In the genomic region with DNA sequence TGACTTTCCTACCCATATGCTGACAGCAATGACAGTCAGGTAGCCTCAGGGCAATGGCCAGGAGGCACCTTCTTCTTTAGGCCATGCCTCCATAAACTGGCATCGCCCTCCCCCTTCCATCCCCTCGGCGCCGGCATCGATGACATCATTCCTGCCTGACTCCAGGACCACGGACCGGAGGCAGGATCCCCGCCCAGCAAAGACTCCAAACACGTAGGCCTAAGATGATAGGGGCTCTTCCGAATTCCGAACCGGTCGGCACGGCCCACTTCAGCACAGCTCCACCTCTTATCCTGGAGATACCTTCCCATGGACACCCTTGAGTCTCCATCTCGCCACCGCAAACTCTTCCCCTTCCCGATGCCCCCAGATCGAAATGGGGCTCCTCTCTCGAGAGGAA, we compare ENCODE assay signal across 8 mouse cellular contexts. TPM values are rescaled to one million over a fixed set of nuclear protein-coding genes. Genes with fewer than 3 reads are reported as not detected.
DNase-seq lines count a peak whose midpoint lies in the region; ATAC-seq and TF ChIP-seq lines count a peak whose summit lies in the region.

No protein-coding gene starts in this region.

- H3K27me3 ChIP-seq in embryonic facial prominence, embryonic 14.5 days (replicated peaks; ENCODE audit: control insufficient read depth, insufficient read depth, low read length) = peaks cover 15% of the 10 kb centered on the region; the same call in 1 of the 2 replicates
- no peaks in the 10 kb centered on the region for H3K27me3 ChIP-seq in stomach, embryonic 14.5 days (ENCODE audit: control insufficient read depth, insufficient read depth, low read length)

- intact Hi-C loops in left cerebral cortex, adult 2 months (cut with DNase I) = loop anchor here (5.0 kb wide), 2 partner anchors 96 to 139 kb away; no protein-coding TSS in a partner anchor

- 11% methylated on average over 19 of the region's 19 CpGs for WGBS in embryonic facial prominence, embryonic 14.5 days
- 10% methylated on average over 19 of the region's 19 CpGs for WGBS in stomach, embryonic 14.5 days

- H3K4me2 ChIP-seq in embryonic facial prominence, embryonic 14.5 days (ENCODE audit: low read depth, low read length) = peak overlapping the region; percentile 88
- H3K4me2 ChIP-seq in stomach, embryonic 14.5 days (replicated peaks; ENCODE audit: low read depth, low read length) = peak overlapping the region; percentile 86

- H3K27ac ChIP-seq in embryonic facial prominence, embryonic 14.5 days (replicated peaks; ENCODE audit: low read depth, low read length) = no peak overlapping the region; the same call in 1 of the 2 replicates
- peak overlapping the region; percentile 93 for H3K27ac ChIP-seq in left cerebral cortex, adult 2 months
- peak overlapping the region; percentile 53; the same call in 1 of the 2 replicates for H3K27ac ChIP-seq in stomach, embryonic 14.5 days (ENCODE audit: low read length)

- no peaks in the 10 kb centered on the region for H3K9me3 ChIP-seq in embryonic facial prominence, embryonic 14.5 days (ENCODE audit: control insufficient read depth, low read length)
- no peaks in the 10 kb centered on the region for H3K9me3 ChIP-seq in stomach, embryonic 14.5 days (ENCODE audit: control insufficient read depth, low read depth, low read length)

- peak overlapping the region; percentile 72 for H3K9ac ChIP-seq in embryonic facial prominence, embryonic 14.5 days (ENCODE audit: low read depth, low read length)
- H3K9ac ChIP-seq in stomach, embryonic 14.5 days (replicated peaks; ENCODE audit: low read depth, low read length) = peak overlapping the region; percentile 33; the same call in 1 of the 2 replicates

- no peak for TF ChIP-seq CTCF in left cerebral cortex, adult 2 months (IDR thresholded peaks at IDR 0.05)

- DNase-seq in 3T3-L1 (ENCODE audit: low read depth, low spot score) (peak; percentile 78), R1 (ENCODE audit: low read depth, low spot score) (peak; percentile 32)
- no peak for DNase-seq in embryonic facial prominence, embryonic 14.5 days (ENCODE audit: low spot score)
- peak; percentile 50 for DNase-seq in heart, postnatal 4 days
- peak; percentile 59 to 62 for DNase-seq in left cerebral cortex, adult 2 months (ENCODE audit: extremely low spot score in 1 of 2, low spot score in 2 of 2)
- DNase-seq in lung, postnatal 36 days = peak; percentile 75
- no peak for DNase-seq in B cell, adult 2 months

- ATAC-seq in embryonic facial prominence, embryonic 14.5 days (ENCODE audit: low read depth) = no peak
- ATAC-seq in stomach, embryonic 14.5 days (ENCODE audit: insufficient number of reproducible peaks, insufficient read depth, low FRiP score, low read depth) = no peak

- H3K4me3 ChIP-seq in embryonic facial prominence, embryonic 14.5 days (ENCODE audit: low read depth, low read length) = peak overlapping the region; percentile 77
- H3K4me3 ChIP-seq in left cerebral cortex, adult 2 months = peak overlapping the region; percentile 98
- H3K4me3 ChIP-seq in stomach, embryonic 14.5 days (ENCODE audit: low read depth, low read length) = peak overlapping the region; percentile 69

- no peaks in the 10 kb centered on the region for H3K36me3 ChIP-seq in embryonic facial prominence, embryonic 14.5 days (ENCODE audit: control insufficient read depth, insufficient read depth, low read length)
- H3K36me3 ChIP-seq in stomach, embryonic 14.5 days (ENCODE audit: control insufficient read depth, insufficient read depth, low read length) = no peaks in the 10 kb centered on the region

- peaks cover 9% of the 10 kb centered on the region for H3K4me1 ChIP-seq in embryonic facial prominence, embryonic 14.5 days (ENCODE audit: control insufficient read depth, insufficient read depth, low read length)
- peaks cover 4% of the 10 kb centered on the region; the same call in 1 of the 2 replicates for H3K4me1 ChIP-seq in stomach, embryonic 14.5 days (ENCODE audit: control insufficient read depth, insufficient read depth, low read length)

RNA-seq across cellular contexts. Expression of gene Fam219a, which starts 1.1 kb away (rescaled TPM):
- 4.0 and 4.1 TPM in 2 replicates for polyA plus RNA-seq in embryonic facial prominence, embryonic 14.5 days (2014; fragmentation: Nextera tagmentation; extraction: Ambion mirVana)
- total RNA-seq in heart, postnatal 4 days (2021) = 10 to 100 TPM; 15.3 to 15.5 TPM
- 100 to 1,000 TPM; 195 to 209 TPM for total RNA-seq in left cerebral cortex, adult 2 months (2021)
- 3.9 and 4.0 TPM in 2 replicates for polyA plus RNA-seq in stomach, embryonic 14.5 days (2014; fragmentation: Nextera tagmentation; extraction: Ambion mirVana)

RNA-seq across cellular contexts. Expression of gene Dnaic1, which starts 1.3 kb away (rescaled TPM):
- 1.6 and 3.7 TPM in 2 replicates for polyA plus RNA-seq in embryonic facial prominence, embryonic 14.5 days (2014; fragmentation: Nextera tagmentation; extraction: Ambion mirVana)
- 1 to 10 TPM; 1.3 to 1.7 TPM for total RNA-seq in heart, postnatal 4 days (2021)
- total RNA-seq in left cerebral cortex, adult 2 months (2021) = 1 to 10 TPM; 6.4 to 7.5 TPM
- polyA plus RNA-seq in stomach, embryonic 14.5 days (2014; fragmentation: Nextera tagmentation; extraction: Ambion mirVana) = 4.8 TPM in 2 replicates

RNA-seq across cellular contexts. Expression of gene 1110017D15Rik, which starts 51.1 kb away (rescaled TPM):
- 6.0 and 16.3 TPM in 2 replicates for polyA plus RNA-seq in embryonic facial prominence, embryonic 14.5 days (2014; fragmentation: Nextera tagmentation; extraction: Ambion mirVana)
- not detected for total RNA-seq in heart, postnatal 4 days (2021)
- 1 to 10 TPM; 5.2 to 6.1 TPM for total RNA-seq in left cerebral cortex, adult 2 months (2021)
- 0.98 and 1.8 TPM in 2 replicates for polyA plus RNA-seq in stomach, embryonic 14.5 days (2014; fragmentation: Nextera tagmentation; extraction: Ambion mirVana)

Comparison
In these comparisons a context has a peak if more than half of its experiments do, and no peak if none do; other contexts are left out.
1. DNase-seq: peak in 3T3-L1 (single experiment), R1 (single experiment), heart, postnatal 4 days (single experiment), left cerebral cortex, adult 2 months (2 of 2) and lung, postnatal 36 days (single experiment); none in embryonic facial prominence, embryonic 14.5 days (single experiment) and B cell, adult 2 months (0 of 2).
2. RNA of gene Fam219a, which starts 1.1 kb away (total RNA-seq): 195 to 209 TPM in left cerebral cortex, adult 2 months; 15.3 to 15.5 TPM in heart, postnatal 4 days; every median in the first group is over 10 times any median in the second.
3. RNA of gene 1110017D15Rik, which starts 51.1 kb away (total RNA-seq): 5.2 to 6.1 TPM in left cerebral cortex, adult 2 months; not detected in heart, postnatal 4 days; every median in the first group is over 4 times any median in the second.
4. Peak in every context shown above with its lines, with median percentiles within 50 percentile points of each other: H3K4me3 ChIP-seq.